Mouse (Mus musculus) cerebellum, adult 8-10 months (tissue): ENCODE results near the gene Uqcrh.

Experiments used
- DNase-seq: peaks from one replicate; pipeline ENCODE4 v3.0.0; 2022

Uqcrh gene

DNA sequence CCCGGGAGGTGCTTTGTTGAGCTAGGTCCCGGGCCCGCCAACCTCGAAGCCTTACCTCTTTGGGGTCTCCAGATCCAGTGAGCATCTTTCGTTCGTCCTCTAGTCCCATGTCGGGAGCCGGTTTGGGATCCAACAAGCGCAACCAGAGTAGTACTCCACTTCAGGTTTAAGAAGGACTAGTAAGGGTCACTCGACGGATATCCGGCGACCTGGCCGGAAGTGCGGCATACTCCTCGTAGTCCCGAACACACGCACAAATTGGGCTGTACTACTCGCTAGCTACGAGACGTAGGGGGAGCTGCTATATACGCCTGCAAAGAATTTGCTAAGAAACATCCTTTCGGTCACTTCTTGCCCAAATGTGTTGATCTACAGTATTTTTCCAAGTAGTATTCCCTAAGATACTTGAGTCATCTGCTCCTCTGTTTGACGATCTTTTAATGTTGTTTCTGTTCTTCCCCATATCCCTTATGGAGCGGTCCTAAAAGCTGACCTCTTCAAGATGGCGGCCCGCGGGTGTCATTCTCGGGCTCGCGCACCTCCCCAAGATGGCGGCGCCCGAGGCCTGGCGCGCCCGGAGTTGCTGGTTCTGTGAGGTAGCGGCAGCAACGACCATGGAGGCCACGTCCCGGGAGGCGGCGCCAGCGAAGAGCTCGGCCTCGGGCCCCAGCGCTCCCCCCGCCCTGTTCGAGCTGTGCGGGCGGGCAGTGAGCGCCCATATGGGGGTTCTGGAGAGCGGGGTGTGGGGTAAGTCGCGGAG is at the start of gene Uqcrh, which contains the start of gene Lrrc41:
Gene Uqcrh (minus strand): TSS at position 211 of the 760 bp plus-strand sequence.
Gene Lrrc41 (plus strand): TSS at position 409 of the 760 bp plus-strand sequence.
- peak; percentile 96 for DNase-seq

DNA sequence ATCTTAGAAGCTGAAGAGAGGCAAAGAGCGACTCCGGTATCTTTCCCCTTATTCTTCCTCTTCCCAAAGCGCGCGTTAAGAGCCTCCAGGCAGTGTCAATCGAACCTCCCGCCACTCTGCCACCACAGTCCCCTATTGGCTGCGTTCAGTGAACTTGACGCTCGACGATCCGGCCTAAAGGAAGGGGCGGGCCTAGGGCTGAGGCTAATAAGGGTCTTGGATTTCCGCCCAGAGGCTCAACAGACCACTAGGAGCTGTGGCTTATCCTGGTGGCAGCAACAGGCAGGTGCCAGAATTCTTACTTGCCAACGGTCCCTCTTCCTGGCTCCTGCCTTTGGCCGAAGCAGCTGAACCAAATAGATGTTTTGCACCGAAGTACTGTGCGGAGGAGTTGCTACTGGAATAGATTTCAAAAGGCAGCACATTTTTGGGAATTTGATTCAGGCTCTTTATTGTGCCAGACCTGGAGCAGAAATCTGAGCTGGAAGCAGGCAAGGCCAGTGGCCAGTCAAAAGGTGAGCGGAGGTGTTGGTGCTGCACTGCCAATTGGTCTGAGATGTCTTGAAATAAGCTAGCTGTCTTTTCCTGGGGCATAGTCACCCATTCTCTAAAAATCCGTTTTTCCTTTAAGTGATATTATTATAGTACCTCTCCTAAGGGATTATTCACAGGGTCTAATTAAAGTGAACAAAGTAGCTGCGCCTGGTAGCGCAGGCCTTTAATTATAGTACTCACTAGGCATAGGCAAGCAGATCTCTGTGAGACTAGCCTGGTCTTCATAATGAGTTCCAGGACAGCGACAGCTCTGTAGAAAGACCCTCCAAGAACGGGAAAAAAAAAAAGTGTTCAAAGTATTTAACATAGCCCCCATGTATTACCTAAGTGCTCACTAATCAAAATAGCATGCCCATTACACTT is 49.0 kb upstream of the Uqcrh start, which contains the start of the genes Rad54l and Pomgnt1:
Gene Rad54l (minus strand): TSS at position 89 of the 918 bp plus-strand sequence.
Gene Pomgnt1 (plus strand): TSS at position 239 of the 918 bp plus-strand sequence.
- DNase-seq: peak; percentile 68

DNA sequence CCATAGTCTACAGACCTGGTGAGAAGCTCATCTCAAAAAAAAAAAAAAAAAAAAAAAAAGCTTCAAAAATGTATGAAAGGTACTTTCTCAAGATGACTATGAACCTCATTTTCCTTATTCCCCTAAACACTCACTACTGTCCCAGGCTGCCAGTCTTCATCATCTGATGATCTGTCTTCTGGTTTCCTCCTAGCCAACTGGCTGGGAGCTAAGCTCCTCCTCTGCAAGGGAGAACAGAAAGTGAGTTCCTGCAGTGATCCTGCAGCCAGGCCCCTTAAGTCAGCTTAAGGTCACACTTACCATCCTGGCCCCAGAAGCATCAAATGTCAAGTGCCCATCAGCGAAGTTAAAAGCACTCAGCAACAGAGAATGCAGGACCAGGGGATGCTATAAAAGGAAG is 47.9 kb upstream of the Uqcrh start:
- DNase-seq: no peak

DNA sequence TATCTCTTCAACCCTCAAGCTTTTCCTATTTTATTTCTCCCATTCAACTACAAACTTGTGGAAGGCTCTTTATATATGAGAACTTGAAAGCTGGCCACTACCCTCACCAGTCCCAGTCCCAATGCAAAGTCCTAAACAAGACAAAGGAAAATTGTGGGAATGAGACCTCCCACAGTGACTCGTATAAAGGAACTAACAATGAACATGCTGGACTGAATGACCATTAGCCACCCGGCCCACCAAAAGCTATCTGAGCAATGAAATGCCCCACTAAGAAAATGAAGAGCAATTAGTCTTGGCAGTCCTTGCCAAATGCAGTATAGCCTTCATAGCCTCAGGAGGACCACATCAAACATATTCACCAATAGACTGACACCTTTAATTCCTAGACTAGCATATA is 36.6 kb upstream of the Uqcrh start:
- no peak for DNase-seq

GRCm38 (mm10) chr4:116110695-116111094 is 35.8 kb upstream of the Uqcrh start:
- DNase-seq: no peak

DNA sequence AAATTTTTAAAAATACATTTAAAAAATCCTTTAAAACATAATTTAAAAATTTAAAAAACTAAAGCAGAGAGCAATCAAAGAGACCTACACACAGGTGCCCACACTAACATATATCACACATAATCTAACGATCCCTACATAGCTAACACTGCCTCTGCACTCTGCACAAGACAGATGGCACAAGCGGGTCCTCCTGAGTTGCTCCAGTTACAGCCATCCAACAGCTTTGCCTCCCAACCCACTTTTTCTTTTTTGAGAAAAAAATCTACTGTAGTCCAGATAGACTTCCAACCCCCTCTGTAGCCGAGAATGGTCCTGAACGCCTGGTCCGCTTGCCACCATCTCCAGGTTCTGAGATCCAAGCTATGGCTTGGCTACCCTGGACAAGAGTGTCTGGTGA is 30.4 kb upstream of the Uqcrh start:
- DNase-seq: no peak

DNA sequence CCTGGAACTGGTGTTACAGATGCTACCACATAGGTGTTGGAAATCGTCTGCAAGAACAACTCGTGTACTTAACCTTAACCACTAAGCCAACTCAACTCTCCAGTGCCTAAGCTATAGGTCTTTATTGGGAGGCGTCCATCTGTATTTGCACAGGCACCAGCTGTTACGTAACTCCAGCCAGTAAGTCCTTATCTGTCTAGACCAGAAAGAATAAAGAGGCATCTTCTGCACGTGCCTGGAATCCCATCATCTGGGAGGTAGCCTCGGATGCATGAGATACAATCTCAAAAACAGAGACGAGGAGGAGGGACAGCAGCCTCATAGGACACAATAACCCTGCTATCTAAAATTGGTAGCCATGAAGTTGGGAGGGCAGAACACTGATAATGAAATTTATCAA is 26.1 kb upstream of the Uqcrh start:
- no peak for DNase-seq

- DNase-seq: no peak
Measured at GRCm38 (mm10) chr4:116097211-116097610, 22.3 kb upstream of the Uqcrh start.

- no peak for DNase-seq
Measured at GRCm38 (mm10) chr4:116096291-116096690, 21.4 kb upstream of the Uqcrh start.

- DNase-seq: no peak
Measured at GRCm38 (mm10) chr4:116088510-116089249, 13.8 kb upstream of the Uqcrh start.

DNA sequence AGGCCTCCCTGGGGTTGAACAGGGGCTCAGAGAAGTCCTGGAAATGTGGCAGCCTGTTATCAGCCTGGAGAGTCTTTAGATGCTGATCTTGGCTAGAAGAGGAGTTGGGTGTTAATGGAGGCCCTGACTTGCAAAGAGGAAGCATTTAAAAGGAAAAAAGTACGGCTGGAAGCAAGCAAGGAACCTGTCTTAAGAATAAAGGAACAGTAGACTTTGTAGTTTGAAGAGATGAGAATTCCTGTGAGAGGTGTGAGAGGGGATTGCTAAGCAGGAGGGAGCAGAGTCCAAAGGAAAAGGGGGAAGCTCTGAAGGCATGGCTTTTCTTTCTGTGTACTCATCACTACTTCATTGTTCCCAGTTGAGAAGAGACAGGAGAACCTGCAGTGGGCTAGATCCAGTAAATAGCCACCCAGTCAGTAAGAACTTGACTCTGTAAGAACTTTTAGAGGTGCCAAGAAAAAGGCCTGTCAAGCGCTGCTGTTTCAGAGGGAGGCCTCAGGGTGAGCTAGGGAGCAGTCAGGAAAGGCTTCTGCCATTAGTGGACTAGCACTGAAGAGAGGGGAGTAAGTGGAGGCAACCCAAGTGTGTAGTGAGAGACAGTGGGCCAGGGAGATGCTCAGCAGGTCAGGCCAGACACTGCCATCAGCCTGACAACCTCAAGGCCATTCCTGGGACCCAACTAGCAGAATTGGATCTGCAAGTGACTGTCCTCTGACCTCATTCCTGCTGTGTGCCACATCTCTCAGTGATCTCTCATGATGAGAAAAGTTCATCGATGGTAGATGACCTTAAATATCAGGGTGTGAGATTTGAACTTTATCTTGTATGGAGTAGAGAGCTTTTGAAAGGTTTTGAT is 2.6 kb upstream of the Uqcrh start:
- DNase-seq: no peak

- peak; percentile 52 for DNase-seq
Measured at GRCm38 (mm10) chr4:116076369-116077231, 1.7 kb upstream of the Uqcrh start.

DNA sequence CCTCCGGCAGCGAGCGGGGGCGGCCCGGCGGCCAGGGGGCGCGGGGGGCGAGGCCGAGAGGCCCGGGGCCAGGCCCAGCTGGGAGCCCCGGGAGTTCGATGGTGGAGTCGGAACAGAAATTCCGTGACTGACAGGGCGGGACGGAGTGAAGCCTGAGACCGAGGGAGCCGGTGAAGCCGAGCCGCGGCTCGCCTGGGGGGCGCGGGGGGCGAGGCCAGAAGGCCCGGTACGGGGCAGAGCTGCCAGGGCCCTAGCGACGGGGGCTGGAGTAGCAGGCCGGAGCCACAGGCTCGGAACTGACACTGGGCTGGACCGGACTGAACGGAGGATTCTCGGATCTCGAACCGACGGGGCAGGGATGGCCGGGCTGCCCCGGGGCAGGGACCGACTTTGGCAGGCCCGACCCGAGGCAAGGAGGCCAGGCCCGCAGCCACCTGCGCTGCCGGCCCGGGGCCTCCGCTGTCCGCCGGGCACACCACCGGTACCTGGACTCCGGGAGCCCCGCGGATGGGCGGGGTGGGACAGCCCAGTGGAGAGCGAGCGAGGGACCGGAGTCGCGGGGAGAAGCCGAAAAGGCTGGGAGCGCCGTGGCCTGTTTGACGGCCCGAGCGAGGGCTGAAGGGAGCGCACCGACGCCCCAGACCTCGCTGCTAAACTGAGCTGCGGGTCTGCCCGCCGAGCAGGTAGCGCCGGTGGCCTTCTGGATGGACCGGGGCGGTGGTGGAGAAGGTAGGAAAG is 929 bp upstream of the Uqcrh start:
- DNase-seq: peak; percentile 74

GRCm38 (mm10) chr4:116074145-116074675 is 661 bp downstream of the Uqcrh start:
- DNase-seq: no peak

DNA sequence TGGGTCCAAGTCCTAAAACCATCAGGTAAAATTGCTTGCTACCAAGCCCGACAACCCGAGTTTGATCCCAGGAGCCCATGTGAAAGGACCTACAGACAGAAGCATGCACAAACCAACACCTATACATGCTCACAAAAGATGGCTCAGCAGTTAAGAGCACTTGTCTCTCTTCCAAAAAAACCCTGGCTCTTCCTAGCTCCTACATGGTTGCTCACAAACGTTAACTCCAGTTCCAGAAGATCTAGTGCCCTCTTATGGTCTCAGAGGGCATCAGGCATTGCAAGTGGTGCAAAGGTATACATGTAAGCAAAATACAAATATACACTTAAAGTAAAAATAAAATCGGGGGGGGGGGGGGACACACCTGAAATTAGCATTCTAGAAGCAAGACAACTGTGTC is 1.7 kb downstream of the Uqcrh start:
- no peak for DNase-seq

GRCm38 (mm10) chr4:116070116-116070515 is 4.8 kb downstream of the Uqcrh start:
- no peak for DNase-seq

GRCm38 (mm10) chr4:116063855-116064254 is 11.0 kb downstream of the Uqcrh start:
- no peak for DNase-seq

- no peak for DNase-seq
Measured at GRCm38 (mm10) chr4:116059012-116059726, 15.7 kb downstream of the Uqcrh start.

GRCm38 (mm10) chr4:116057559-116057958 is 17.3 kb downstream of the Uqcrh start:
- no peak for DNase-seq
